Mouse (Mus musculus) adrenal gland, postnatal 25 days (tissue): ENCODE measurements around the gene Man2a1. TPM values are rescaled to one million over a fixed set of nuclear protein-coding genes. Genes with fewer than 3 reads are reported as not detected.
A peak's percentile ranks its signal among the peaks of the same experiment; 100 is the strongest.

Source experiments
- DNase-seq: peaks from one replicate; pipeline ENCODE4 v3.0.0; 2021; ENCODE audit warnings: mixed read lengths
- total RNA-seq: library from RNA; stranded (reverse); gene quantifications from 2 replicates; pipeline ENCODE4 v1.2.3, GENCODE M21; 2021

Man2a1 gene
- total RNA-seq, 1 experiment from 2014 or later: 176 TPM

DNA sequence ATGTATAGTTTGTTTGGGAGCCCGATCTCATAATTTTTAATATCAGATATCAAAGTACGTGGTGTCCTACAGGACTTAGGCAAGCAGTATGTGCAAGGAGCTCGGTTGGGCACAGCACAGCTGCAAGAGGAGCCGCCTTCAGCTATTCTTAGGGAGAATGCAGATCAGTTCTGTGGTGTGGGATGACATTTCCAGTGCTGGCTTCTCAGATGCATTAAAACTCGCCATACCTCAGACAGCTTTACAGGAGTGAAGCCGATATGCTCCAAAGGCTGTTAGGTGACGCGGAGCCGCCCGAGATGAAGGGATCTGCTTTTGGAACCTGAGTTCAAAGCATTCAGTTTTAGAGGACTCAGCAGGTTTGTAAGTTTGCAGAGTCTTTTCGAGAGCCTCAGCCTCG is 30.0 kb downstream of the Man2a1 start:
- DNase-seq: no peak

DNA sequence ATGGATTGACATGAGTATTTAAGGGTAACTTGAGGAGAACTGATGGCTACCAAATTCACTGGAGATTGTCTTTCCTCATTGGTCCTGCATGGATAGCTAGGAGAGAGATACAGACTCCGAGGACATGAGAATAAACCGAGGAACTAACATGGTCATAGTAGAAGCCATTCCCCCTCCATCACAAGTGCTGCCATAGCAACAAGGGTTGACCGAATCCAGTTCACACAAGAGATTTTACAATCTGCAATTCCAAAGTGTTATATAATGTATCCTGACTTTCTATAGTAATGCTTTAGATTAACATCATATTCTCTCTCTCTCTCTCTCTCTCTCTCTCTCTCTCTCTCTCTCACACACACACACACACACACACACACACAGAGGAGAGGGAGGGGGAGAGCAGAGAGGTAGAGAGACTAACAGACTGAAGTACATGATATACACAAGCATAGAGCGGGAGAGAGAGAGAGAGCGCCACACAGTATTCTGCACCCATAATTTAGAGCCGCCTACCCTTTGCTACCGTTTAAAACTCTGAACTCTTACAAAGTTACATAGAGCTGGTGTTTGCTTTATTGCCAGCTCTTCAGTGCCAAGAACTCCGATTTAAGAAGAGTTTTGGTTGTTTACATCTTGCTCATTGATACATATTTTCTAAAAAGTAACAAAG is 37.5 kb downstream of the Man2a1 start:
- DNase-seq: no peak

DNA sequence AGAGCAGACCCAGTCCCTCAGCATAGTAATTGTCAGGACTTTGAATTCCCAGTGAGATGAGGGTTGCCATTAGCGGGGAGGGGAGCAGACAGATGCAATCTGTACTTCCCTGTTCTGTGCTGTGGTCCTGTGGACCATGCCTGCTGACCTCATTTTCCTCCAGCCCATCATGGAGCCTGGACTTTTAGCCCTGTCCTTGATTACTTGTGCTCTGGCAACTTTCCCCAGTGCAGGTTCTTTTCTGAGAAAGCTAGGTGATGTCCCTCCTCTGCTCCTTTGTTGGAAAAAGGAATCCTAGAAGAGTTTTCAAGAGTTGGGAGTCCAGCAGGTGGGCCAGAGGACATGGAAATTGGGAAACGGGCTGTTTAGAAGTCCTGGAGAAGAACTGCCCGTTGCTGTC is 40.8 kb downstream of the Man2a1 start:
- DNase-seq: no peak

DNA sequence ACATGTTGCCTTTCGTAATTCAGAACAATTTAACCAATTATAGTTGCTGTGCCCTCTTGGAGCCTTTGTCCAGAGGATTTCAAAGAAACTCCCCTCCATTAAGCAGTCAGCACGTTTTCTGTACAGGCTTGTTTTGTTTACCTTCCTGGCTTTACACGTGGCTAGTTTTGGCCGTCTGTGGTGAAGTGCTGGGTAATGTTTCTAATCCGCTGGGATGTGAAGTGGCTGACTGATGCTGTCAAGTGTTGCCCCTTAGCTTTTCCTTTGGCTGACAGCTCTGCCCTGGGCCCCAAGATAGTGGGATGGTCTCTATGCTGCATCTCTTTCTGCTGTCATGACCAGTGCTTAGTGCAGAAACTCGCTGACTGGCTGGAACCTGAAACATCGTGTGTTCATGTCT is 43.1 kb downstream of the Man2a1 start:
- no peak for DNase-seq

DNA sequence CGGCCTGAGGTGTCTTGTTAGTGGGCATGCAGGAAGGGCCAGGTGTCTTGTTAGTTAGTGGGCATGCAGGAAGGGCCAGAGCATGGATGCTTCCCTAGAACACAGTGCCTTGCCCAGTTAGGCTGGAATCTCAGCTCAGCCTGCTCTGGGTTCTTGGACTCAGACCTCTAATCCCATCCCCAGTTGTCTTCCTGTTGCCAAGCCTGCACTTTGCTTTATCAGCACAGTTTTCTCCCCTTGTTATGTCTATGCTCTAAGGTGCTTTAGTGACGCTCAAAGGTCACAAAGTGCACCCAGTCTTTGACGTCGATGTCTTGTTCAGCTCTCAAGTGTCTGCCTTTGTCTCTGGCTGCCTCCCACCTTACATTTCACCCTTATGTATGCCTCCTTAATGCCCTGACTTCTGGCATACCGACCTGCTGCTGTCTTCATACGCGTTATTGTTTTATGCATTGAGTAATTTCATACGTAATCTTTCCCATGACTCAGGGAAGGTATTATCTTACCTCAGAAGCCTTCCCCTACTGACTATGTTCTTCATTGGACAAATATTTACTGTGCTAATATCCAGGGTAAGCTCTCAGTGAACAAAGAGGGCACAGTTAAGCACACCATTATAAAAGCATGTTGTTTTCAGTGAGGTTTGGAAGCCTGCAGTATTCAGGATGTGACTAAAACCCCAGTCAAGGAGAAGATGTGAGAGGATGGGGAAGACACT is 44.5 kb downstream of the Man2a1 start:
- no peak for DNase-seq

DNA sequence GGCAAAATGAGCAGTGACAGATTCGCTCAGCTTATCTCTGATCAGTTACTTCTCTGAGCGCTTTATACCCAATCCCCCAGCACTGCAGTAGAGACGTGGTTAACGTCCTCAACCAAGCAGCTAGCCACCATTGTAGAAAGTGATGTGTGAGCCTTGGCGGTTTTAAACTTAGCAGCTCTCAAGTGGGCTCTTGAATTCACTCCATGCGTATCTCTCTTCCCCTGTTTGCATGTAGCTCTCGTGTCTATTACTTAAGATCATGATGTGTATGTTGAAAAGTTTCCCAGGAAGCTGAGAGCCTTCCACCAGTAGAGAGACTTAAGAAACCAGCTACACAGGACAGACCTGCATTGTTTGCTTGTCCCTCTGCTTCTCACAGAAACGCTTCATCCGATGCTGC is 46.9 kb downstream of the Man2a1 start:
- DNase-seq: no peak

DNA sequence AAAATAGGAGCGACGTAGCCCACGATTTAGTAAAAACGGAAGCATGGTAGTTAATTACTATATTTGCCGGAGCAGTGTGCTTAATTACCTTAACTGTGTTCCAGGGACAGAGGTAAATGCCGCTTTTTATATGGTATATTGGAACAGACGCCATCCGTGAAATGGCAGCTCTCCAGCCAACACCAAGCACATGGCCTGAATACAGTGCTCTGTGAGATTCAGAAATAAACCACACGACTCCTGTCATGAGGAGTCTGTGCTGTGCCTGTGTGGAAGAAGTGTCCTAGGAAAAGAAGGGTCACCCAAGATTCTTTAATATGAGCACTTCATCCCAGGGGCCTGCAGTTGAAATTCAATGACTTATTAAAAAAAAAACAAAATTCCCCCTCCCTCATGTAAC is 50.2 kb downstream of the Man2a1 start:
- no peak for DNase-seq

DNA sequence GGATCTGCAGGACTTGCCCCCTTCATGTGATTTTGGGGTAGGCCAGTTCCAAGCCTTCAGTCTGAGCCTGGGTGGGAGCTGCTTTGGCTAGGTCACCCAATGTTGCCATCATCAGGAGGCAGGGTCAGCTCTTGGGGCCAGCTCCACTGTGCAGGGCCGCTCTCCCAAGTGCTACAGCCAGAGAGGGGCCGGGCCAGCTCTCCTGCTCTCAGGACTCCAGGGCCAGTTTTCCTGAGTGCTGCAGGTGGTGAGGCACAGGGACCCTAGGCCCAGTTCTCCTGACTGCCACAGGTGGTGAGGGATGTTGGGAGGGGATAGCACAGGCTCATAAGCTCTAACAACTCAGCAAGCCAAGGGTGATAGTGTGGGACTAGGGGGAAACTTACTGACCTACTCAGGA is 53.1 kb downstream of the Man2a1 start:
- no peak for DNase-seq

DNA sequence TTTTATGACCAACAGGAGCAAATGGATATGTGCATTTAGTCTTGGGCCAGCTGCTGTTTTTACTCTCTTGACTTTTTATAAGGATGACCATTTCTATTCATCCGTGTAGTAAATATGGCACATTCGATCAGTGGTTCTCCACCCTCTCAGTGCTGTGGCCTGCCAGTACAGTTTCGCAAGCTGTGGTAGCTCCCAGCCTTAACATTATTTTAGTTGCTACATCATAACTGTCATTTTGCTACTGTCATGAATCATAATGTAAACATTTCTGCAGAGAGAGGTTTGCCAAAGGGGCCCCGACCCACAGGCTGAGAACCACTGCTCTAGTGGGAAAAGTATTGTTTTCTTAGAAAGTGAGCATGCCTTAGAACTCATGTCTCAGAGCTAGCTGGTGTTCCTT is 59.1 kb downstream of the Man2a1 start:
- DNase-seq: no peak

DNA sequence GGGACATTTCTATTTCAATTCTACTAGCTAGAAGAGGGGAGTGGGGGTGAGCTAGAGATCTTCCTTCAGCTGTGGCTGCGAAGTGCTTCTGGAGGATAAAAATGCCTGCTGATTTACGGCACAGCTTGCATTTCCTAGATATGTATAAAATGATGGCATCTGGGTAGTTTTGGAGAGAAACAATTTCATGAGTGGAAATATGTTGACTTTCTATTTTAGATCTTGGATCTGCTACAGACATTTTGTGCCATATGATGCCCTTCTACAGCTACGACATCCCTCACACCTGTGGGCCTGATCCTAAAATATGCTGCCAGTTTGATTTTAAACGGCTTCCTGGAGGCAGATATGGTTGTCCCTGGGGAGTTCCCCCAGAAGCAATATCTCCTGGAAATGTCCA is 66.0 kb downstream of the Man2a1 start:
- no peak for DNase-seq

DNA sequence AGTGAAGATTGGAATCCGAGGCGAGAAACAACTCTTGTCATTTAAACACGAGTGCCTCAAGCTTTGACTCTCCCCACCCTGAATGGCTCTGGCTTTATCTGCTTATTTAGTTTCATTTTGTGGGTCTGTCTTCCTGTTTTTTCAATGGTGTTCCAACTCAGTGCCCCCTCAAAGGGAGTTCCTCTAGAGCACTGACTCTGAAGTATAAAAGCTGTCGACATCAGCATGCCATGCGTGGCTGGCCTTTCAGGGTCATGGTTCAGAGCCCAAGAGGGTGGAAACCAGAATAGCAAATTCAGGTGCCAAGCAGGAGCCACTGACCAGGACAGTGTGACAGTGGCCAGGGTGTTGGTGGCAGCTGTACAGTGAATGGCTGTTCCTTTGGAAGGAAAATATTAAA is 68.0 kb downstream of the Man2a1 start:
- peak; percentile 12 for DNase-seq

DNA sequence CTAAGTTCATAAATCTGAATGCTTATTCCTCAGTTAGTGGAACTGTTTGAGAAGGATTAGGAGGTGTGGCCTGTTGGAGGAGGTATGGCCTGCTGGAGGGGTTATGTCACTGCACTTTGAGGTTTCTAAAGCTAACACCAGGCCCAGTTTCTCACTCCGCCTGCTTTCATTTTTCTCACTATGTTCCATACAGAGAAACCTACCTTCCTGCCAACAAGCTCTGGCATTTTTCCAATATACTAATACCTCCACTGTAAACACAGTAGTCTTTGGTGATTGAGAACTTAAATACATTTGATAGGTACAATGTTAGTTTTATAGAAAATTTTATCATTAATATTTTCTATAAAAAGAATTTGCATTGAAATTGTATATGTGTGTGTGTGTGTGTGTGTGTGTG is 73.9 kb downstream of the Man2a1 start:
- DNase-seq: no peak

DNA sequence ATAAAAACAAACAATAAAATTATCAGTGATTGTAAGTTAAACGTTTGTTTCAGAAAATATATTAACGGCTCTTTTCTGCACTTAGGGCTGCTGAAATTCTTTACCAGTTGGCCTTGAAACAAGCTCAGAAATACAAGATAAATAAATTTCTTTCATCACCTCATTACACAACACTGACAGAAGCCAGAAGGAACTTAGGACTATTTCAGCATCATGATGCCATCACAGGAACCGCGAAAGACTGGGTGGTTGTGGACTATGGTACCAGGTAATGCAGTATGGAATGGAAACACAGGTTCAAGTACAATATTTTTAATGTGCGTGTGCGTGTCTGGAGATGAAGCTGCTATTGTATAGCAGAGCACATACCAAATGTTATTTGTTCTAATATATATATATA is 74.4 kb downstream of the Man2a1 start:
- no peak for DNase-seq

DNA sequence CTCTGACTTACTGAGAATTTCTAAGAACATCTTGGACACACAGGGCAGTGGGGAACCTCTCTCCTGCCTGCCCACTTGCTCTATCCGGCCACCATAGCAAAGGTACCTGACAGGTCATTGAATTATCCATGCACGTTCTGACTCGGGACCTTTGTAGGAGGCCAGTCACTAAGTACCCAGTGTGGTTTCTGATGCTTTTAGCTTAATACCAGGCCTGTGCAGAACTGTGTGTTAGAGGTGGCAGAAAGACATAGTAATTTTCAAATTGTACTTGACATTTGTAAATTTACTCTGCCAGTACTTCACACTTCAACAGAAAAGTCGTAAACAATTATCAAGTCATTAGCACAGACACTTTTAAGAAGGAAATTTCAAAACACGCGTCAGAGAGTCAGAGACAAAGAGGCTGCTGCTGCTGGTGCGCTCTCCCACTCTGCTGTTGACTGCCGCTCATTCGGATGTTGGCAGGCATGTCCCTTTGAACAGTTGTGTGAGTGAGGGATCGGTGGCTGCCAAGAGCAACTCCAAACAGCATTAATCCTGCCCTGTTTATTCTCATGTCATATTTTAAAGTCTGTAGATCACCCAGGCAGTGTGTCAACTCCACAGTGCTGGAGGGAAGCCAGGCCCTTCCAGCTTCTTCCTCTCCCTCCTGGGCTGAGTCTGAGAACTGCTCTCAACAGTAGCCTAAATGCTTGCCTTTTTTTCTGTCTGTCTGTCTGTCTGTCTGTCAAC is 76.4 kb downstream of the Man2a1 start:
- peak; percentile 58 for DNase-seq

DNA sequence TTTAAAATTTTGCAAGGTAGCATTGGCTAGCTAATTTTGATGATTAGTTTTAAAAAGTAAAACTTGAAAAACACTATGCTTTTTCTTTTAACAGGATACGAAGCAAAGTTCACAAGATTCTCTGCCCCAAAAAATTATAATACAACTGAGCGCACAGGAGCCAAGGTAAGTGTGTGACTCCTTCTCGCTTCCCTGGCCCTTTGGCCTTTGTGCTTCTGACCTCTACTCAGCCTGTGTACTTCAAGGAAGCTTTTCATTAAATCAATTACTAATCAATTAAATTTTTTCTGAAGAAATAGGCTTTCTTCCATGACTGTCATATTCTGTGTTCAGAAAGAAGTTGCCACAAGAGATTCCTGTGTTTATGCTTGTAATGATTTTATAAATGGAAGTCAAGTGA is 80.9 kb downstream of the Man2a1 start:
- DNase-seq: no peak

DNA sequence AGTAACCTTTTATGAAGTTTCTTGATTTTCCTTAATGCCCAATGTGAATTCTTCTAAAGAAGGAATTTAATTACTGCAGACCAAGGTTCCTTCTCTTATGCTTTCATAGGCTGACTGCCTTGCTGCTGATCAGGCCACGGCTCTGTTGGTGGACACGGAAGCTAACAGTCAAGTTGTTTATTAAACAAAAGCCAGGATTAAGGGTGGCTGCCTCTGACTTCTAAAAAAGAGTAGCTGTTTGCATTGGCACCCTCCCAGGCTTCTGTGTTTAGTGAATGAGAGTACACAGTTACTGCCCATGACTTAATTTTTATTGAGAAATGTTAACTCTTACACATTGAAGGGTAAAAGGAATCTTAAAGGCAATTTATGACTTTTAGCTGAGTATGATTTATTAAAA is 81.4 kb downstream of the Man2a1 start:
- no peak for DNase-seq

DNA sequence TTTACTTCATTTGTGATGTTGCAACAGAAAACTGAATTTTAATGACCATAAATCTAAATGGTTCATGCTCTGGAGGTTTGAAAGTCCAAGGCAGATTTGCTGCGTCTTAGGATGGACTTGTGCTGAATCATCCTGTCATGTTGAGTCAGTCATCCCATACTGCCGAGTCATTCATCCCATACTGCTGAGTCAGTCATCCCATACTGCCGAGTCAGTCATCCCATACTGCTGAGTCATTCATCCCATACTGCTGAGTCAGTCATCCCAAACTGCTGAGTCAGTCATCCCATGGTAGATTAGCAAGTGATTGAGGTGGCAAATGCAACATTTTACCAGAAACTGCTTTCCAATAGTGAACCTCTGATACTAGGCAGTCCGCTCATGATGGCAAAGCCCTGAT is 83.6 kb downstream of the Man2a1 start:
- peak; percentile 9 for DNase-seq

DNA sequence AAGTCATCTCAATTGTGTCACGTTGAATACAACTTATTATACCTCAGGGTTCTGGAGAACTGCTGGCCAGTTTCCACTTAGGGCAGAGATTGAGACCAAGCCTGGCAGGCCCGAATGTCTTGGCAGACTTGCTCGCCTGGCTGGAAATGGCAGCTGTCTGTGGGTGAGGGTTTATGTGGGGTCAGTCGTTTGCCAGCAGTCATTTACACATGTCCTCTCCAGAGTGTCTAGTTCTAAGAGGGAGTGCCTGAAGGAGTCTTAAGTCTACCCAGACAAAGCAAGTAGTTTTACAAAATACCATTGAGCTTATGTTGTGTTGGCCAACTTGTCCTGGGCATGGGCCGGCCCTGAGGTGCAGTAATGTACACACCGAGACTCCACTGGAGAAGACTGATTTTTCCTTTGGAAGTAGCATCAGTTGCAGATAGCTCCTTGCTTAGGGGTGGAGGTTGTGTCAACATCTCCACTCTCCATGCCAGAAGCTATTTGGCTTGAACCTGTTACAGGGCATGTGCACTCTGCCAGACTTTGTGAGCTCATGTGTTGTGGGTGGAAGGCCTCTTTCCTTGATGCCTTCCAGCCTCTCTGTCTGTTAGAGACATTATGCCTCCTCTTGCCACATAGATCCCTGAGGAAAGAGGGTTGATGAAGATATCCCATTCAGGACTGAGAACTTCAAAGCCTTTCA is 84.8 kb downstream of the Man2a1 start:
- peak; percentile 39 for DNase-seq

DNA sequence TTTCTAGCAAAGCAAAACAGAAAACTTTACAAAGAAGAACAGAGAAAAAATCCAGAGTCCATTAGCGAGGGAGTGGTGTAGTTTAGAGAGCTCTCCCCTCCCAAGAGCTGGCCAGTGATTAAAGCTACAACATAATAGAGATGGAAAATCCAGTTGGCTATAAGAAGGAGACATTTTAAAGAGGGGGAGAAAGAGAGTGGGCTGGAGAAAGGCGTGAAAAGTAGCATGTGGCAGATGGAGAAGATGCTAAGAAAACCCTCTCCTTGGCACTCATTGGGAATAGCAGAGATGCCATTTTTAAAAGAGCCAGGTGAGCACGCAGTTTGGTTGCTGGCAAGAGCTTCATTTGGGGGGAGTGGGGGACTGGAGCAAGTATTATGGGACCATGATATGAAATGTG is 89.1 kb downstream of the Man2a1 start:
- no peak for DNase-seq

DNA sequence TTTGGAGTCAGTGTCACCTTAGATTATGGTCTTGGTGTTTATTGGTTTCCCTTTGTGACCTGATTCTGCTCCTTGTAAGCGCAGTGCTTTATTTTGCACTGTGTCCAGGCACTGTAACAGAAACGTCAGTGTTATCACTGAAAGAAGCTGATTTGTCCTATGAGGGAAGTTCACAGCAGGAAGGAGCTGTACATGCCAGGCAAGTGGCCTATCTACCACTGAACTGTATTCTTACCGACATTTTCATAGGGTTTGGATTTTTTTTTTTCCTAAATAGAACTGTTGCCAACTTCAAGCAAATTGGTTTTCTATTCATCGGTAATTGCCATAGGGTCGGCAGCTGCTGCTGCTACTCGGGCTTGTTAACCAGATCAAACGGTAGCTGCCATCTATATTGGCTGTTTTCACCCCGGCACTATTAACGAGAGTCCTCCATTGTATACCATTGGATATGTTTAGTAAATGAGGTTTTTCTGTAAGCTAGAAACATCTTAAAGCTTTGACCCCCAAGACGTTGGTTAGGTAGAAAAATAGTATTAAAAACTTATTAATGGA is 96.8 kb downstream of the Man2a1 start:
- no peak for DNase-seq

DNA sequence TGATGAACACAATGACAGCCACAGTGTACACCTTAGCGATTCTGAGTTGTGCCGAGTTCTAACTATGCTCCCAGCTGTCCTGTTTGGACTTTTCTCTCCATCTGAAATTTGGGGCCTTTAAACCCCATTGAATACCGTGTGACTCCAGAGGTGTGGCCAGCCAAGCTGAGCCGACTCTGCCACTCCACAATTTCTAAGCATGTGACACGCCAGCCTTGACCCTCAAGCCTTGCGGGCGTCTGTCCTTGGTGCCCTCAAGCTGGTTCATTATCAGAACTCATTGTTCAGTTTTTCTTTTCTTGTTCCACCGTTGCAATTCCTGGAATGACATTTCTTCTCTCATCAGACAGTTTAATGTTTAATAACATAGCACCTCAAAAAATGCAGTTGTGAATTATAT is 98.0 kb downstream of the Man2a1 start:
- peak; percentile 35 for DNase-seq

DNA sequence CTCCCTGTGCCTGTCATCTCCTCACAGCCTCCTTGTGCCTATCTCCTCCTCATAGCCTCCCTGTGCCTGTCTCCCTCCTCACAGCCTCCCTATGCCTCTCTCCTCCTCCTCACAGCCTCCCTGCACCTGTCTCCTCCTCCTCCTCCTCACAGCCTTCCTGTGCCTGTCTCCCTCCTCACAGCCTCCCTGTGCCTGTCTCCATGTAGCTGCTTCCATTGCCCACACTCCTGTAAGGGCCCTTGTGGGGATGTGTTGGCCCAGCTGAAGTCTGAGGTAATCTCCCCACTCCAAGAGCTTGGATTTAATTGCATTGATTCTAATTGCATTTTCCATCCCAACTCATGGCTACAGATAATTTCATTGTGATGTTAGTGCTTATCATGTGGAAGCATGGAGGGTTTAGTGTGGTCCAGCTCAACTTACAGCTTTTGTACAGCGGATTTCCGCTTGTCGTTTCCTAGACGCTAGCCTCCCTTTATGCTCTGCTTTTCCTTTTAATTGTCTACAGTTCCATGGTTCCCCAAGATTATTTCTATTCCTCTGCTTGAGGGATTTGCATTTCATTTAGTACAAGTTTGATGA is 103.2 kb downstream of the Man2a1 start:
- no peak for DNase-seq
